Comparison of ENCODE assay signal across 16 mouse cellular contexts in the genomic region with DNA sequence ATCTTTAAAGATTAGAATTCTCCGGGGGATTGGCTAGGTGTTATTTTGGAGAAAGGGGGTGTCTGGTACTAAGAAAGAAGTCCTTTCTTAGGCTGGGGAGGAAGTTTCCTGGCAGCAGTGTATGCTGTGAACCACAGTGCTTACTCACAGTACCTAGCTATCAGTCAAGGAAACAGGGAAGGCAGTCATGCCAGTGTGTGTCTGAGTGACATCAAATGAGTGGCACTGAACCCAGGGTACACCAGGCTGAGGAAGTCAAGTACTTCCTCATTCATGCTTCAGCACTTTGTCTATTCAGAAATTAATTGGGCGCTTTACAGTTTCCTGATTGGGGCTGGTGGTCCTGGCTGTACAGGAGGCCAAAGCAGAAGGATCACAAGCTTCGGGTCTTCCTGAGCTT. TPM values are rescaled to one million over a fixed set of nuclear protein-coding genes. Genes with fewer than 3 reads are reported as not detected.
A peak's percentile ranks its signal among the peaks of the same experiment; 100 is the strongest.
DNase-seq lines count a peak whose midpoint lies in the region; ATAC-seq and TF ChIP-seq lines count a peak whose summit lies in the region.
"Had no signal": no experiment of that assay in that cellular context is flagged by ENCODE, and none has a peak within 500 bp of the region (broad histone marks: within the 10 kb centered on the region; RNA-seq: fewer than 3 reads in every experiment).

No protein-coding gene starts in this region.

- peaks cover 26% of the 10 kb centered on the region for H3K9me3 ChIP-seq in G1E (replicated peaks)
- H3K9me3 ChIP-seq in stomach, postnatal 0 days (ENCODE audit: control insufficient read depth, low read length): no peaks in the 10 kb centered on the region
- H3K9me3 ChIP-seq in forebrain, embryonic 16.5 days (ENCODE audit: control insufficient read depth, low read length): peaks cover 13% of the 10 kb centered on the region
- H3K9me3 ChIP-seq: intestine, embryonic 15.5 days; liver, embryonic 15.5 days; stomach, embryonic 15.5 days had no signal

- ATAC-seq in G1E (ENCODE audit: extremely low read depth, insufficient number of reproducible peaks, low FRiP score, poor library complexity, severe bottlenecking): peak; percentile 34; the same call in 1 of the 2 replicates
- peak; percentile 80 for ATAC-seq in stomach, postnatal 0 days (ENCODE audit: low FRiP score, low TSS enrichment)
- ATAC-seq in forebrain, embryonic 16.5 days: no peak
- ATAC-seq: intestine, embryonic 15.5 days; midbrain, embryonic 13.5 days had no signal

- H3K4me3 ChIP-seq in spleen, adult 2 months (ENCODE audit: extremely low read depth, insufficient read depth, insufficient read length): no peak overlapping the region
- H3K4me3 ChIP-seq in G1E (ENCODE audit: low read depth, low read length) (no peak overlapping the region), macrophage (ENCODE audit: inconsistent target) (no peak overlapping the region)
- H3K4me3 ChIP-seq in stomach, postnatal 0 days (ENCODE audit: low read depth, low read length): no peak overlapping the region
- no peak overlapping the region for H3K4me3 ChIP-seq in forebrain, embryonic 16.5 days (replicated peaks; ENCODE audit: low read length)
- H3K4me3 ChIP-seq: forebrain, embryonic 10.5 days; hindbrain, embryonic 12.5 days; intestine, embryonic 15.5 days; left cerebral cortex, adult 2 months; limb, embryonic 12.5 days; liver, embryonic 15.5 days; midbrain, embryonic 13.5 days; stomach, embryonic 15.5 days had no signal

- H3K79me2 ChIP-seq in macrophage (ENCODE audit: inconsistent target): no peaks in the 10 kb centered on the region

- no peaks in the 10 kb centered on the region for H3K36me3 ChIP-seq in spleen, adult 2 months (ENCODE audit: control insufficient read depth, insufficient read depth, low read length)
- H3K36me3 ChIP-seq in G1E (replicated peaks) (no peaks in the 10 kb centered on the region), macrophage (ENCODE audit: inconsistent target) (no peaks in the 10 kb centered on the region)
- no peaks in the 10 kb centered on the region for H3K36me3 ChIP-seq in stomach, postnatal 0 days (ENCODE audit: control insufficient read depth, insufficient read depth, low read length)
- H3K36me3 ChIP-seq in forebrain, embryonic 16.5 days (ENCODE audit: control insufficient read depth, insufficient read depth): no peaks in the 10 kb centered on the region
- H3K36me3 ChIP-seq: forebrain, embryonic 10.5 days; hindbrain, embryonic 12.5 days; intestine, embryonic 15.5 days; limb, embryonic 12.5 days; liver, embryonic 15.5 days; midbrain, embryonic 13.5 days; stomach, embryonic 15.5 days had no signal

- no peak for TF ChIP-seq CTCF in spleen, adult 2 months (IDR thresholded peaks at IDR 0.05; ENCODE audit: extremely low read depth, insufficient read depth, insufficient read length, insufficient replicate concordance)
- TF ChIP-seq CTCF in G1E (IDR thresholded peaks at IDR 0.05; ENCODE audit: low read depth, low read length): no peak
- no peak for TF ChIP-seq CTCF in stomach, postnatal 0 days (IDR thresholded peaks at IDR 0.05; ENCODE audit: low read depth)

- H3K27me3 ChIP-seq in spleen, adult 2 months (ENCODE audit: control insufficient read depth, insufficient read depth, low read length): no peaks in the 10 kb centered on the region
- no peaks in the 10 kb centered on the region for H3K27me3 ChIP-seq in G1E (ENCODE audit: insufficient read depth, low read length)
- H3K27me3 ChIP-seq in stomach, postnatal 0 days (ENCODE audit: control insufficient read depth, insufficient read depth, low read length): no peaks in the 10 kb centered on the region
- H3K27me3 ChIP-seq in forebrain, embryonic 16.5 days (replicated peaks; ENCODE audit: control insufficient read depth, insufficient read depth, low read length): no peaks in the 10 kb centered on the region
- H3K27me3 ChIP-seq: hindbrain, embryonic 12.5 days; intestine, embryonic 15.5 days; limb, embryonic 12.5 days; liver, embryonic 15.5 days; midbrain, embryonic 13.5 days; stomach, embryonic 15.5 days had no signal

- no peak for TF ChIP-seq EP300 in stomach, postnatal 0 days (optimal IDR thresholded peaks at IDR 0.05)

- H3K27ac ChIP-seq in spleen, adult 2 months (ENCODE audit: insufficient read depth, low read length): no peak overlapping the region
- H3K27ac ChIP-seq in macrophage: peak overlapping the region; percentile 39; the same call in 1 of the 2 replicates
- H3K27ac ChIP-seq in stomach, postnatal 0 days (replicated peaks): no peak overlapping the region
- no peak overlapping the region for H3K27ac ChIP-seq in forebrain, embryonic 16.5 days (ENCODE audit: low read length)
- H3K27ac ChIP-seq: forebrain, embryonic 10.5 days; hindbrain, embryonic 12.5 days; intestine, embryonic 15.5 days; left cerebral cortex, adult 2 months; limb, embryonic 12.5 days; liver, embryonic 15.5 days; midbrain, embryonic 13.5 days; stomach, embryonic 15.5 days had no signal

- WGBS in spleen, adult 2 months: 17% methylated on average over 3 of the region's 3 CpGs
- 4% methylated on average over 3 of the region's 3 CpGs for WGBS in macrophage (ENCODE audit: missing documents)
- WGBS in stomach, postnatal 0 days: 87% methylated on average over 3 of the region's 3 CpGs
- 88% methylated on average over 3 of the region's 3 CpGs for WGBS in forebrain, embryonic 16.5 days

- peak; percentile 44 to 56 for DNase-seq in spleen, adult 2 months (ENCODE audit: low read depth in 1 of 2, low spot score in 2 of 2)
- no peak for DNase-seq in spleen, postnatal 14 days (ENCODE audit: low spot score in 2 of 2)
- no peak for DNase-seq in G1E (ENCODE audit: low spot score)
- DNase-seq in stomach, postnatal 0 days (ENCODE audit: low spot score): no peak
- no peak for DNase-seq in embryo, embryonic 10.5 days (ENCODE audit: low spot score)
- DNase-seq: cerebellum, adult 11-12 months had no signal

- no peak for TF ChIP-seq POLR2A in spleen, adult 2 months (IDR thresholded peaks at IDR 0.05; ENCODE audit: low read depth, low read length)

- peaks cover 10% of the 10 kb centered on the region; the same call in 1 of the 2 replicates for H3K4me1 ChIP-seq in spleen, adult 2 months (ENCODE audit: control insufficient read depth, insufficient read depth, insufficient read length)
- peaks cover 15% of the 10 kb centered on the region for H3K4me1 ChIP-seq in G1E (ENCODE audit: insufficient read depth, low read depth, low read length)
- no peaks in the 10 kb centered on the region for H3K4me1 ChIP-seq in stomach, postnatal 0 days (replicated peaks; ENCODE audit: control insufficient read depth, insufficient read depth)
- no peaks in the 10 kb centered on the region for H3K4me1 ChIP-seq in forebrain, embryonic 16.5 days (replicated peaks; ENCODE audit: control insufficient read depth, insufficient read depth, low read length)
- H3K4me1 ChIP-seq: forebrain, embryonic 10.5 days; hindbrain, embryonic 12.5 days; intestine, embryonic 15.5 days; limb, embryonic 12.5 days; midbrain, embryonic 13.5 days; stomach, embryonic 15.5 days had no signal

- H3K9ac ChIP-seq in stomach, postnatal 0 days (ENCODE audit: low read length): no peak overlapping the region
- H3K9ac ChIP-seq in forebrain, embryonic 16.5 days (replicated peaks; ENCODE audit: low read depth, low read length): no peak overlapping the region
- H3K9ac ChIP-seq: hindbrain, embryonic 12.5 days; intestine, embryonic 15.5 days; limb, embryonic 12.5 days; liver, embryonic 15.5 days; midbrain, embryonic 13.5 days; stomach, embryonic 15.5 days had no signal

- H3K4me2 ChIP-seq in stomach, postnatal 0 days (replicated peaks; ENCODE audit: low read depth): no peak overlapping the region
- no peak overlapping the region for H3K4me2 ChIP-seq in forebrain, embryonic 16.5 days (ENCODE audit: low read length)
- H3K4me2 ChIP-seq: hindbrain, embryonic 12.5 days; intestine, embryonic 15.5 days; limb, embryonic 12.5 days; liver, embryonic 15.5 days; midbrain, embryonic 13.5 days; stomach, embryonic 15.5 days had no signal

RNA-seq across cellular contexts. Expression of gene Irf2bp2, which starts 34.8 kb away (rescaled TPM):
- polyA plus RNA-seq in spleen, adult 2 months (2012; rRNA removed): 49.6 and 83.0 TPM in 2 replicates
- total RNA-seq in G1E (2014; fragmentation: Nextera tagmentation) (231 and 246 TPM in 2 replicates), G1E (2017) (78.9 and 81.3 TPM in 2 replicates)
- polyA plus RNA-seq in G1E (2012) (101 and 106 TPM in 2 replicates), macrophage (2018) (39.1 to 68.1 TPM (median 42.7 TPM) in 3 replicates)
- 100 to 1,000 TPM in 19 of 26 experiments, 10 to 100 TPM in 6, 1 to 10 TPM in 1; 2.6 to 175 (median 132) TPM for total RNA-seq in macrophage (2018; cell fraction: chromatin; rRNA removed)
- 100 to 1,000 TPM in 12 of 26 experiments, 10 to 100 TPM in 14; 12.4 to 139 (median 98.3) TPM for total RNA-seq in macrophage (2018; cell fraction: cytosol; rRNA removed)
- total RNA-seq in macrophage (2018; cell fraction: nucleus; rRNA removed): 100 to 1,000 TPM in 23 of 26 experiments, 10 to 100 TPM in 3; 17.9 to 251 (median 174) TPM
- 10.1 and 10.2 TPM in 2 replicates for polyA plus RNA-seq in stomach, postnatal 0 days (2015; fragmentation: Nextera tagmentation; extraction: Ambion mirVana)
- 10.1 and 10.7 TPM in 2 replicates for polyA plus RNA-seq in forebrain, embryonic 16.5 days (2015; fragmentation: Nextera tagmentation; extraction: Ambion mirVana)

Comparison
In these comparisons a context has a peak if more than half of its experiments do, and no peak if none do; other contexts are left out.
1. DNase-seq: peak in spleen, adult 2 months (2 of 2); none in spleen, postnatal 14 days (0 of 2), G1E (single experiment), stomach, postnatal 0 days (single experiment) and embryo, embryonic 10.5 days (single experiment).